ENCODE assay signal across 7 mouse cellular contexts in genomic region chr4:47601301-47602070, GRCm38 (mm10).
"Had no signal": no experiment of that assay in that cellular context is flagged by ENCODE, and none has a peak within 500 bp of the region (broad histone marks: within the 10 kb centered on the region; RNA-seq: fewer than 3 reads in every experiment).

No protein-coding gene starts in this region.

- DNase-seq: kidney, postnatal 10 days; kidney, postnatal 4 days; lung, adult 2 months; lung, postnatal 36 days; right cerebral cortex, adult 18-20 months; right cerebral cortex, postnatal 25 days; thymus, postnatal 4 days had no signal
